Mouse (Mus musculus) layer of hippocampus, adult 9-11 months (tissue): ENCODE data around the gene Gjb1.
A peak's percentile ranks its signal among the peaks of the same experiment; 100 is the strongest.

Experiments
- DNase-seq: peaks from one replicate; pipeline ENCODE4 v3.0.0; 2022

Gjb1 gene

GRCm38 (mm10) chrX:101418946-101419724 lies 43.0 kb downstream of the Gjb1 start:
- peak; percentile 25 for DNase-seq

GRCm38 (mm10) chrX:101419725-101420699 lies 43.8 kb downstream of the Gjb1 start:
- peak; percentile 89 for DNase-seq

- no peak for DNase-seq
Observed at GRCm38 (mm10) chrX:101420700-101421095, 44.5 kb downstream of the Gjb1 start, which contains the start of gene Zmym3. Gene Zmym3, minus strand, starts transcription at chrX:101420849.

- no peak for DNase-seq
Observed at GRCm38 (mm10) chrX:101423462-101423861, 47.3 kb downstream of the Gjb1 start.

- DNase-seq: no peak
Observed at GRCm38 (mm10) chrX:101427774-101428173, 51.6 kb downstream of the Gjb1 start.

- peak; percentile 10 for DNase-seq
Observed at GRCm38 (mm10) chrX:101428785-101429141, 52.6 kb downstream of the Gjb1 start.

GRCm38 (mm10) chrX:101429142-101429949 lies 53.2 kb downstream of the Gjb1 start, which contains the start of gene Nono:
Gene Nono, plus strand, starts transcription at chrX:101429318.
- DNase-seq: peak; percentile 94

GRCm38 (mm10) chrX:101429976-101430375 lies 53.8 kb downstream of the Gjb1 start:
- no peak for DNase-seq
